Mouse (Mus musculus) CH12.LX (cell line): ENCODE measurements around the gene Zfp638. TPM values are rescaled to one million over a fixed set of nuclear protein-coding genes. Genes with fewer than 3 reads are reported as not detected.

Experiments used
- DNase-seq: peaks from one replicate; pipeline ENCODE4 v3.0.0-alpha.2; 2013; ENCODE audit errors: extremely low read depth
- H3K27ac ChIP-seq: 2 replicates; pipeline ENCODE4 v1.5.1; 2012; ENCODE audit warnings: low read depth, mild to moderate bottlenecking, control low read depth, moderate library complexity; ENCODE audit not compliant: insufficient read depth
- H3K27me3 ChIP-seq: replicated peaks from 2 replicates; pipeline ENCODE3; 2012; ENCODE audit warnings: inconsistent platforms
- H3K36me3 ChIP-seq, 2 experiments: replicated peaks in 1 of 2; 2 replicates each; pipeline versions ENCODE3 to v1.6.1; 2012; ENCODE audit warnings: inconsistent platforms in 1 of 2, low read length in 1 of 2, mild to moderate bottlenecking in 1 of 2, mixed read lengths in 1 of 2, moderate library complexity in 1 of 2; ENCODE audit not compliant: control insufficient read depth in 1 of 2, insufficient read depth in 1 of 2
- H3K4me1 ChIP-seq, 2 experiments: 2 replicates each; pipeline ENCODE4 v1.6.1; 2012; ENCODE audit warnings: inconsistent platforms in 1 of 2, moderate library complexity in 1 of 2; ENCODE audit not compliant: insufficient read depth in 2 of 2, control insufficient read depth in 1 of 2
- H3K4me2 ChIP-seq: 2 replicates; pipeline ENCODE4 v1.6.1; 2012; ENCODE audit warnings: low read depth, mild to moderate bottlenecking, control low read depth; ENCODE audit not compliant: poor library complexity, insufficient read depth, severe bottlenecking
- H3K4me3 ChIP-seq, 3 experiments: fragments of 150-350 bp in 1 of 3; sonication (generic) in 1 of 3; replicated peaks in 1 of 3; 2 replicates each; pipeline versions ENCODE3 to v1.5.1; 2011 to 2012; ENCODE audit warnings: low read depth in 2 of 3, low read length in 2 of 3, mild to moderate bottlenecking in 2 of 3, moderate library complexity in 2 of 3, control low read depth in 1 of 3, improper control_type of control experiment in 1 of 3, inconsistent platforms in 1 of 3, mixed read lengths in 1 of 3; ENCODE audit not compliant: poor library complexity in 1 of 3
- H3K79me2 ChIP-seq: replicated peaks from 2 replicates; pipeline ENCODE4 v1.6.1; 2012; ENCODE audit warnings: mild to moderate bottlenecking, moderate library complexity; ENCODE audit not compliant: control insufficient read depth, poor library complexity, insufficient read depth, severe bottlenecking; ENCODE audit errors: extremely low read depth
- H3K9ac ChIP-seq: 2 replicates; pipeline ENCODE4 v1.6.1; 2012; ENCODE audit warnings: low read depth, mild to moderate bottlenecking, control low read depth, moderate library complexity; ENCODE audit not compliant: insufficient read depth
- H3K9me3 ChIP-seq: replicated peaks from 2 replicates; pipeline ENCODE3; 2012; ENCODE audit warnings: low read length, inconsistent platforms, mixed read lengths
- BHLHE40 ChIP-seq: IDR thresholded peaks from 2 replicates; pipeline ENCODE4 v1.6.1; 2011; ENCODE audit warnings: mild to moderate bottlenecking, low read depth, low read length, improper control_type of control experiment
- CHD1 ChIP-seq: IDR thresholded peaks from 2 replicates; pipeline ENCODE4 v1.6.1; 2012; ENCODE audit warnings: low read depth, low read length, improper control_type of control experiment, inconsistent platforms
- CHD2 ChIP-seq: IDR thresholded peaks from 2 replicates; pipeline ENCODE4 v1.6.1; 2011; ENCODE audit warnings: low read length, improper control_type of control experiment
- CTCF ChIP-seq, 2 experiments: IDR thresholded peaks in 1 of 2; conservative IDR thresholded peaks in 1 of 2; 2 replicates each; pipeline ENCODE4 v1.5.1; 2011 to 2012; ENCODE audit warnings: low read depth in 2 of 2, low read length in 2 of 2, improper control_type of control experiment in 1 of 2, inconsistent platforms in 1 of 2, mild to moderate bottlenecking in 1 of 2, moderate library complexity in 1 of 2
- E2F4 ChIP-seq: IDR thresholded peaks from 2 replicates; pipeline ENCODE4 v1.6.1; 2011; ENCODE audit warnings: low read depth, low read length, improper control_type of control experiment; ENCODE audit not compliant: insufficient replicate concordance
- EP300 ChIP-seq: IDR thresholded peaks from 2 replicates; pipeline ENCODE4 v1.6.1; 2011; ENCODE audit warnings: low read length, improper control_type of control experiment
- ETS1 ChIP-seq: conservative IDR thresholded peaks from 2 replicates; pipeline ENCODE4 v1.6.1; 2012; ENCODE audit warnings: low read depth, mild to moderate bottlenecking, inconsistent platforms, low read length, improper control_type of control experiment, moderate library complexity
- GABPA ChIP-seq: IDR thresholded peaks from 2 replicates; pipeline ENCODE4 v1.6.1; 2012; ENCODE audit warnings: low read depth, low read length, improper control_type of control experiment, inconsistent platforms; ENCODE audit not compliant: insufficient replicate concordance
- HCFC1 ChIP-seq: IDR thresholded peaks from 2 replicates; pipeline ENCODE4 v1.6.1; 2012; ENCODE audit warnings: low read depth, mild to moderate bottlenecking, inconsistent platforms, low read length, improper control_type of control experiment
- IRF4 ChIP-seq: IDR thresholded peaks from 2 replicates; pipeline ENCODE4 v1.6.1; 2014; ENCODE audit warnings: low read depth, mild to moderate bottlenecking, inconsistent platforms, low read length, improper control_type of control experiment
- JUN ChIP-seq: IDR thresholded peaks from 2 replicates; pipeline ENCODE4 v1.6.1; 2011; ENCODE audit warnings: low read depth, mild to moderate bottlenecking, low read length, improper control_type of control experiment, moderate library complexity; ENCODE audit not compliant: insufficient read depth
- JUND ChIP-seq: conservative IDR thresholded peaks from 2 replicates; pipeline ENCODE4 v1.6.1; 2011; ENCODE audit warnings: low read depth, low read length, improper control_type of control experiment
- KAT2A ChIP-seq: IDR thresholded peaks from 2 replicates; pipeline ENCODE4 v1.6.1; 2012; ENCODE audit warnings: low read length, improper control_type of control experiment, inconsistent platforms; ENCODE audit not compliant: insufficient replicate concordance
- MAFK ChIP-seq: IDR thresholded peaks from 2 replicates; pipeline ENCODE4 v1.6.1; 2011; ENCODE audit warnings: low read length, improper control_type of control experiment; ENCODE audit not compliant: insufficient replicate concordance
- MAX ChIP-seq: IDR thresholded peaks from 2 replicates; pipeline ENCODE4 v1.6.1; 2011; ENCODE audit warnings: low read length, improper control_type of control experiment
- MXI1 ChIP-seq: IDR thresholded peaks from 2 replicates; pipeline ENCODE4 v1.6.1; 2011; ENCODE audit warnings: mild to moderate bottlenecking, low read depth, low read length, improper control_type of control experiment
- MYC ChIP-seq: IDR thresholded peaks from 2 replicates; pipeline ENCODE4 v1.6.1; 2011; ENCODE audit warnings: low read depth, mild to moderate bottlenecking, improper control_type of control experiment, low read length
- NELFE ChIP-seq: IDR thresholded peaks from 2 replicates; pipeline ENCODE4 v1.6.1; 2011; ENCODE audit warnings: low read depth, low read length, improper control_type of control experiment
- NRF1 ChIP-seq: IDR thresholded peaks from 2 replicates; pipeline ENCODE4 v1.6.1; 2014; ENCODE audit warnings: low read depth, mild to moderate bottlenecking, inconsistent platforms, low read length, improper control_type of control experiment, moderate library complexity
- PAX5 ChIP-seq: IDR thresholded peaks from 2 replicates; pipeline ENCODE4 v1.6.1; 2012; ENCODE audit warnings: low read length, inconsistent platforms, mixed read lengths
- RCOR1 ChIP-seq: conservative IDR thresholded peaks from 2 replicates; pipeline ENCODE4 v1.6.1; 2012; ENCODE audit warnings: low read depth, mild to moderate bottlenecking, inconsistent platforms, low read length, improper control_type of control experiment
- SIN3A ChIP-seq: IDR thresholded peaks from 2 replicates; pipeline ENCODE4 v1.6.1; 2012; ENCODE audit warnings: low read length, improper control_type of control experiment, inconsistent platforms
- TBP ChIP-seq: conservative IDR thresholded peaks from 2 replicates; pipeline ENCODE4 v1.6.1; 2011; ENCODE audit warnings: low read depth, low read length, improper control_type of control experiment
- UBTF ChIP-seq: IDR thresholded peaks from 2 replicates; pipeline ENCODE4 v1.6.1; 2012; ENCODE audit warnings: low read depth, mild to moderate bottlenecking, inconsistent platforms, low read length, improper control_type of control experiment, moderate library complexity
- USF1 ChIP-seq: IDR thresholded peaks from 2 replicates; pipeline ENCODE4 v1.6.1; 2014; ENCODE audit warnings: low read depth, mild to moderate bottlenecking, inconsistent platforms, low read length, improper control_type of control experiment
- USF2 ChIP-seq: conservative IDR thresholded peaks from 2 replicates; pipeline ENCODE4 v1.6.1; 2011; ENCODE audit warnings: low read depth, low read length, improper control_type of control experiment
- ZC3H11A ChIP-seq: IDR thresholded peaks from 2 replicates; pipeline ENCODE4 v1.6.1; 2012; ENCODE audit warnings: low read depth, mild to moderate bottlenecking, inconsistent platforms, low read length, improper control_type of control experiment
- ZMIZ1 ChIP-seq: IDR thresholded peaks from 2 replicates; pipeline ENCODE4 v1.6.1; 2012; ENCODE audit warnings: low read depth, mild to moderate bottlenecking, inconsistent platforms, low read length, improper control_type of control experiment
- dilution Hi-C: fragments of 300-500 bp; cut with MboI; formaldehyde crosslinking; loops from 2 replicates; pipeline ENCODE4 v1.14.3; 2020; ENCODE audit warnings: low sequenced_read_pairs; ENCODE audit not compliant: extremely low pct_unique_long_range_greater_than_20kb, extremely low pct_ligation_motif_present
- in situ Hi-C: fragments of 300-500 bp; cut with MboI; formaldehyde crosslinking; loops from 3 replicates; pipeline ENCODE4 v1.14.3; 2019; ENCODE audit warnings: low sequenced_read_pairs, low pct_ligation_motif_present, low pct_unique_long_range_greater_than_20kb, mixed read lengths
- polyA plus RNA-seq: library from polyadenylated mRNA; unstranded; fragments of >175 nt; gene quantifications from 2 replicates; pipeline ENCODE4 v1.2.1, GENCODE M21; 2012; ENCODE audit warnings: low read depth; ENCODE audit not compliant: insufficient read length
- total RNA-seq, 2 experiments: library from RNA; depleted of rRNA; stranded (reverse); fragments of 300-350 nt in 1 of 2; fragments of >200 nt in 1 of 2; gene quantifications; 2 replicates each; pipeline ENCODE4 v1.2.3; 2012 to 2014

Zfp638 gene
- total and polyA plus RNA-seq, 3 experiments, result 42.1 to 57.3 (median 48.0) TPM

GRCm38 (mm10) chr6:83886789-83887188, 19.9 kb downstream of the Zfp638 start:
- peak overlapping the region; percentile 20; the same call in 1 of the 2 replicates for H3K9ac ChIP-seq
- dilution Hi-C loops (no loop called here), in situ Hi-C loops (no loop called here)
- H3K9me3 ChIP-seq, result no peaks in the 10 kb centered on the region
- H3K27ac ChIP-seq, result no peak overlapping the region
- peaks cover 9 to 26% of the 10 kb centered on the region in 2 experiments; a peak in 3 of 4 replicates for H3K4me1 ChIP-seq
- TF ChIP-seq PAX5 (no peak), UBTF (no peak), JUND (no peak), MXI1 (no peak), SIN3A (peak; percentile 41; the same call in 1 of the 2 replicates), KAT2A (no peak), EP300 (peak; percentile 53; the same call in 1 of the 2 replicates), ETS1 (peak; percentile 53), IRF4 (peak; percentile 23; the same call in 1 of the 2 replicates), CHD1 (no peak), E2F4 (no peak), MYC (peak; percentile 34; the same call in 1 of the 2 replicates), MAX (peak; percentile 62), USF1 (peak; percentile 44), CHD2 (no peak), BHLHE40 (peak; percentile 88), RCOR1 (no peak), NRF1 (no peak), HCFC1 (no peak)
- H3K36me3 ChIP-seq, result no peaks in the 10 kb centered on the region
- no peaks in the 10 kb centered on the region for H3K79me2 ChIP-seq
- DNase-seq, result peak; percentile 39
- peak overlapping the region; percentile 50 for H3K4me2 ChIP-seq
- no peak overlapping the region for H3K4me3 ChIP-seq
- no peaks in the 10 kb centered on the region for H3K27me3 ChIP-seq

GRCm38 (mm10) chr6:83888802-83889201, 21.9 kb downstream of the Zfp638 start:
- H3K36me3 ChIP-seq, result no peaks in the 10 kb centered on the region
- H3K4me1 ChIP-seq, result peaks cover 14 to 32% of the 10 kb centered on the region in 2 experiments; a peak in 3 of 4 replicates
- TF ChIP-seq GABPA (no peak), BHLHE40 (no peak), ZMIZ1 (no peak), NELFE (no peak), USF2 (no peak), NRF1 (no peak), MAFK (no peak), ZC3H11A (no peak), MAX (no peak), TBP (no peak), CTCF (conservative IDR thresholded peaks at IDR 0.05 in 1 of 2, IDR thresholded peaks at IDR 0.05 in 1 of 2; ENCODE audit: low read depth in 2 of 2, low read length in 2 of 2) (no peak), EP300 (no peak), JUN (no peak), MXI1 (no peak), USF1 (no peak), CHD1 (no peak)
- H3K79me2 ChIP-seq, result no peaks in the 10 kb centered on the region
- H3K9me3 ChIP-seq, result no peaks in the 10 kb centered on the region
- H3K27me3 ChIP-seq, result no peaks in the 10 kb centered on the region
- H3K4me2 ChIP-seq, result no peak overlapping the region
- DNase-seq, result no peak
- H3K4me3 ChIP-seq, result no peak overlapping the region
- in situ Hi-C loops, result no loop called here
- H3K9ac ChIP-seq, result no peak overlapping the region
- no peak overlapping the region for H3K27ac ChIP-seq
- dilution Hi-C loops, result no loop called here
